Mouse (Mus musculus): Measurements from ENCODE around the gene Hexb.

GRCm38 (mm10) chr13:97234785-97235417 lies 36.7 kb upstream of the Hexb start:
- no peak for TF ChIP-seq CEBPB (IDR thresholded peaks at IDR 0.05; ENCODE audit: insufficient read depth, poor library complexity, severe bottlenecking)
- no peak for TF ChIP-seq POLR2A (IDR thresholded peaks at IDR 0.05; ENCODE audit: insufficient read length, low read depth)
- TF ChIP-seq MYOD1 (IDR thresholded peaks at IDR 0.05; ENCODE audit: control insufficient read depth in 1 of 3, insufficient read length in 2 of 3, low read depth in 2 of 3): no peak
- no peak for TF ChIP-seq USF1 (IDR thresholded peaks at IDR 0.05; ENCODE audit: low read depth)
